Mouse (Mus musculus) ovary, postnatal 14 days (tissue): ENCODE data around the gene Alx3.
A peak's percentile ranks its signal among the peaks of the same experiment; 100 is the strongest.
"Not testable (repeated sequence)": the region's sequence is repeated elsewhere in the genome, so short reads cannot be mapped to it uniquely, and the experiment has no call there.

ENCODE experiments used
- DNase-seq: peaks from one replicate; pipeline ENCODE4 v3.0.0; 2022; ENCODE audit warnings: low spot score

Alx3 gene

DNA sequence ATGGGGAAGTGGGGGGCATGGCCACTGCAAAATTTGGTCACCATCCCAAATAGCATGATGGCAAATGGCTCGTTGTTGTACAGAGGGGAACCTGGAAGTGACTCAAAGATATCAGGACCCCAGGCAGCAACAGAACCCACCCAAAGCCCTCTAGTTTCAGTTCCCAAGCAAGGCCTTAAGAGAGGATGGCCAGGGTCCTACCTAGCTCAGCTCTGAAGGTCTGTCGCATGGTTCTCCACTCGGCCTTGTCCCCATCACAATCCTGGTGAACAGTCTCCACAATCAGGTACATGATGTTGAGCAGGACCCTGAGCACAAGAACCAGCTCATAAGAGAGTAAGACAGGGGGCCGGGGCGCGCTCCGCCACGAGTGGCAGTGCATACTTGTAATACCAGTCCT, 29.6 kb downstream of the Alx3 start:
- DNase-seq = no peak

DNA sequence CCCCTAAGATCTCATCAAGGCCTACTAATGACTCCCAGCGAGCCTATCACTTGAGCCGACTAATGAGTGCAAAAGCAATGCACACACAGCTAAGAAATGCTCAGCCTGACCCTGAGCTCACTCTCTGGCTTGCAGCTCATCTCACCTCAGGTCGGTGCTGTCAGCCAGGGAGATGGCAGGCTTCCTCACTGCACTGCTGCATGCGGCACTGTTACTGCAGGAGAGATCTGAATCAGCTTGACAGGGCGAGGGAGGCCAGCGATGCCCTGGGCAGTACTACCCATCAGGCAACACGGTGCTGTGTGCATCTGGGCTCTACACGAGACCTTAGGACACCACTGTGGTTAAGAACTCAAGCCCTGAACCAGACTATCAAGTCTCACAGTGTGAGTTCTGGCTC, 30.7 kb downstream of the Alx3 start:
- no peak for DNase-seq

DNA sequence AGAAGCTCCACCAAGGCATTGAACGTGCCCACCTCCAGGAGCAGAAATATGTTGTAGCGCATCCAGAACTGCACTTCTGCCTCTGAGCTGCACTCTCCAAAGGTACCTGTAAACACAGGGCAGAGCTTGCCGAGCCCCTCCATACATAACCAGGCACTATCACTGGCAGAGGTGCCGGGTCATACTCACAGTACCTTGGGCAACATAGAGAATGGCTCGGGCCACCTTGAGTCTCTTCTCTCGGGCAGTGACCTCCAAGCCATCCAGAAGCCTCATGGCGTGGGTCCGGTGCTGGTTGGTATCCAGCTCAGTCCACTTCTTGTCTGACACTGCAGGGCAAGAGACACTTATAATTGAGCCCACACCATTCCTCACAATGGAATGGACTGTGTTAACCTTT, 31.9 kb downstream of the Alx3 start:
- DNase-seq = no peak

DNA sequence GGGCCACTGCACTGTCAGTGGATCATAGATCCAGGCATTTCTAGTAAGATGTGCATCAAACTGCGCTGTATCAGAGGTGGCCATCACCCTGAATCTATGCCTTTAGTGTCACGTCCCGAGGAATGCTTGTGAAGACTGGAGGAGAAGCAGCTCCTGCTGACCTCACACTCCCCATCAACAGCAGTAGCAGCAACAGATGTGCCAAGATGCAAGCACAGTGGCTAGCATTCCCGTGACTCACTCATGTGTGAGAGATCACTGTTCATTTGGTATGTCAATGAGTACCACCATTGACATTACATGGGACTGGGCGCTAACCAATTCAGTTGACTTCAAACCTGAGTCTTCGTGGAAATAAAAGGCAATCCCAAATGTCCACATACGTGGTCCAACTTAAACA, 32.8 kb downstream of the Alx3 start:
- DNase-seq = no peak

DNA sequence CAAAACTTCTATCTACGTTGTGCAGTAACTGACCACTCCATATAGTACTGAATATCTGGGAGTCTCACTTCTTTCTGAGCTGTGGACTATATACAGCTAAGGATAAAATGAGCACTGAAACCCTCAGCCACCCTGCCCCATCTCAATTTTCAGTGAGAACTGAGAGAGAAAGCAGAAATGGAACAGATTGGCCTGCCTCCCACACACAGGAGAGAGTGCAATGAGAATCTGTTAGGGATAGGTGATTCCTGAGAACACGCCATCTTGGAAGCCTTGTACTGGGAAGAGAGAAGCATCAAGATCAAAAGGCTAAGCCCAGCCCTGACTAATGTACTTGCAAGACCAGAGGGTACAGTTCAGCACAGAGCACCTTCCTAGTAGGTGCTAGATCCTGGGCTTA, 33.7 kb downstream of the Alx3 start:
- DNase-seq = no peak

DNA sequence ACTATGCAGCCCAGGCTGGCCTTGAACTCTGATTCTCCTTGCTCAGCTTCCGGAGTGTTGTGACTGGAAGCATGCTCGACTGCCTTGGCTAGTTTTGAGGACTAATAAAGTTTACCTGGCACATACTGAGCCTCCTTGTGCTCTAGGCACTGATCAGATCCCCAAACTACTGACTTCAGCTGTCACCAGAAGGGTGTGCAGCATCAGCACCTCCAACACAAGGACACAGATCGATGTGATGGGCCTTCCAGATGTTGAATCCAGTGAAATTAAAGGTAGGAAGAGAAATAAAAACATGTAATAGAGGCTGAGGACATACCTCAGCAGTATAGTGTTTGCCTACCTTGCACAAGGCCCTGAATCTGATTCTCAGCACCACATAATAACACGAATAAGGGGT, 34.6 kb downstream of the Alx3 start:
- no peak for DNase-seq

DNA sequence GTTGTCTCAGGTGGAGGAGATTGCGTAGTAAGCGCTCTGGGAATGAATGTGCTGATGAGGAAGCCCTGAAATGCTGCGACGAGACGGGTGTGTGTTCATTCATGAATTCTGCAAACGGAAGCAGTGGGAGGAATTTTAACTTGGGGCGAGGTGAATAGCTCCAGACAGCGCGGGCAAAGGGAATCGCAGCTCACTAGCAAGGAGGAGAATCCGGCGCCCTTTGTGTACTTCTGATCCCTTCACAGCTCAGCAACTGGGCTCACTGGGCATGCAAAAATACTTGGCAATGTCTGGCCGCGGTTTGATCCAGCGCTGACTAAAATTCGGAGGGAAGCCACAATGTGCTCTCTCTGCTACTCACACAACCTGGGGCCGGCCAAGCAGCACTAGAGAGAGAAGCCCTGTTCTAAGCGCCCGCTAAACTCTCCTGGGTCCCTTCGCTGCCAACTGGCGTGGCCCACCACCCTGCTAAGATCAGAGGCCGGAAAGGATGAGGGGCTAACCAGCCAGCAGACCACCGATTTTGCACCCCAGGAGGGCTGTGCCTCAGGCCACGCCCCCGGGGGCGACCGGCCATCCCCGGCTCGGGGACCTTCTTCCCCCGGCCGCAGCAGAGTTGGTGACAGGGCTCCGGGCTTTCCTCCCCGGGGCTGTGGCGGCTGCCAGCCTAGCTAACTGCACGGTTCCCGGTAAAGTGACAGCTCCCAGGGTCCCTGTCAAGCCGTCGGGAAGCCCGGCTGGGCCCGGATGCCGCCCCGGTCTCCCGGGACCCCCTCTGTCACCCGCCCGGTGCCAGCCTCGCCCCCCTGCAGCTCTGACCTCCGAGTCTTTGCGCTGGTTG, 36.1 kb downstream of the Alx3 start, which contains the start of gene Gm10961:
Gene Gm10961, plus strand, starts transcription at position 641 of the 841 bp plus-strand sequence.
- peak; percentile 35 for DNase-seq

DNA sequence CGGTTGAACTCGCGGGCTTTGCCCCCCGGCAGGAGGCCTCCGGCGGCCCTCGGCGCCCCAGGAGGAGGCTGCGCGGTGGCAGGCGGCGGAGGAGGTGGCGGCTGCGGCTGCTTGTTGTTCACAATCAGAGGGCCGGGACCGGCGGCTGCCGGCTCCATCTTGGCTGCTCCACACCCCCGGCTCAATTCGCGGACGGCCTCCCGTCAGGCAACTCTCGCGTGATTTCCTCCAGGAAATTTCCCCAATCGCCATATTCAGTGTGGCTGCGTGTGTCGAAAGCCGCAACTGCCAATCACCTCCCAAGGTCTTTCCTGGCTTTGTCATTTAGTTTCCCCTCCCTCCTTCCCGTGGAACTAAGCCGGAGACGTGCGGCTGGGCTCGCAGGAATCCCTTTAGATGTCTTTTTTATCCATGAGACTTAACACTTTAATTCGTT, 36.7 kb downstream of the Alx3 start, which contains the start of gene Strip1:
Gene Strip1, minus strand, starts transcription at position 172 of the 436 bp plus-strand sequence.
- DNase-seq = peak; percentile 83

DNA sequence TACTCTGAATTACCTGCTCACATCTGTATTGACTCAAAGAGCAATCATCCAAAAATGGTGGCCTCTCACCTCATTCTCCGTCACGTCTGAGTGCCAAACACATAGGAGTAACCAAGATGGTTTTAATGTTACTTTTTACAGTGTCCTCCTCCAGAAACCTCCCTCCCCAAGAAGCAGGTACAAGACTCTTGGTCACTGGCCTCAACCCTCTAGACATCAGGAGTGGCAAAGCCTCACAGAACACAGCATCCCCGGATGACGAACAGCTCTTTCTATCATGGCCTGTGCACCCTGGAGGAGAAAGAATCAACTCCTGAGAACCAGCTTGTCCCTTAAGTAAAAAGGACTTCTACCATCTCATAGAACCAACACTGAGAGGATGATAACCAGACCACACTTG, 38.0 kb downstream of the Alx3 start:
- DNase-seq = no peak

DNA sequence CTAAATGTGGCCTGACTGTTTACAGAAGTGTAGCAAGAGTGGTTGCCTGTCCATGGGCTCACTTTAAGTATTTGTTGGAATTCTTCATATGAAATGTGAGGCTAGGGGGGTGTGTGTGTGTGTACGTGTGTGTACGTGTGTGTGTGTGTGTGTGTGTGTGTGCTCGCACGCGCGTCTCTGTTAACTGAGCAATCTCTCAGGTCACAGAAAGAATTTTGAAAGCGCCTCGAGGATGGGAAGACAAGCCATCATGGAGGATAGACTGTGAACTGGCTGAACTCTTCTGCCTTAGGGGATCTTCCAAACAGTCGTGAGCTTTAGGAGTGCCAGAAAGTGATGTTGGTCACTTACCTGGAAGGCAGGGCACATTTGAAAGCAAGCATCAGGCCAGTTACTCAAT, 39.1 kb downstream of the Alx3 start:
- DNase-seq = no peak

DNA sequence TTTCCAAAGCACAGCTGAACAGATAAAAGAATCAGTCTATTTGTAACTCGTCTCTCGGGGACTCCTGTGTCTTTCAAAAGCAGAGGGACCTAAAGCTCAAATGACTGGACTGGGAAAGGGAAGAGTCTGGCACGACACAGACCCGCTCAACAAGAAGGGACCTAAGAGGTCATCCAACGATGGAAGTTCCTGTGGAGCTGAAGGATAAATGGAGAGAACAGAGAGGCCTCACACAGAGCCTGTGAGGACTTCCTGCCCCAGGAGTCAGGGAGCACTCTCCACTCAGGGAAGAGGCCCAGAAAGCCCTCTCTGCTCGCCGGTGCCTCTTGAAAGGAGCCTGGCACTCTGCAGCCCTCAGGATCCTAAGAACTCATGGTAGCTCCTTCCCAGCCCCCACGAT, 41.0 kb downstream of the Alx3 start:
- no peak for DNase-seq

DNA sequence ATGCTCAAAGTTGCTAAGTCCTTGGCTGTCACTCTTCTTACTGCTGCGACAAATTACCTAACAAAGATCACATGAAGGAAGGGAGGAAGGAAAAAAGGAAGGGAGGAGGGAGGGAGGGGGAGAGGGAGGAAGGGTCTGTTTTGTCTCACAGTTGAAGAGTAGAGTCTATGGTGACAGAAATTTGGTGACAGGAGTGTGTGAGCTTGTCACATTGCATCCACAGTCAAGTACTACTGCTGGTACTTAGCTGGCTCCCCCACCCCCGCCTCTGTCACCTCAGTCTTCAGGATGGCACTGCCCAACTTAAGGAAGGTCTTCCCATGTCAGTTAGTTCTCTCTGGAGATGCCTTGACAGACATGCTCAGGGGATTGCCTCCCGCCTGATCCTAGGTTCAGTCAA, 41.4 kb downstream of the Alx3 start:
- DNase-seq = no peak

DNA sequence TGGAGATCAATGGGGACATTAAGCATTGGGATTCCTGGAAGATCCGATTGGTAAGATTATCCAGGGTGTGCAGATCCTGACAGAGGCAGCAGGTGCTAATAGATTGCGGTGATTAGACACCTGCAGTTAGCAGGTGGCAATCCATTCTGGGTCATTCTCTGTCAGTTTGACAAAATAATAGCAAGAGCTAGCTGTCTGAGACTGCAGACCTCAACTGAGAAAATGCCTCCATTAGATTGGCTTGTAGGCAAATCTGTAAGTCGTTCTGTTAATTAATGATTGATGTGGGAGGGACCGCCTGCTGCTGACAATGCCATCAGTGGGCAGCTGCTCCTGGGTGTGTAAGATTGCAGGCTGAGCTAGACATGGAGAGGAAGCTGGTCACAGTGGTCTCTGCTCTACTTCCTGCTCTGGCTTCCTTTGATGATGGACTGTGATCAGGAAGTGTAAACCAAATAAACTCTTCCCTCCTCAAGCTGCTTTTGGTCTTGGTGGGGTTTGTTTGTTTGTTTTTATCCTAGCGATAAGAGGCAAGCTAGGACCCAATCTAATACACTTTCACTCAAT, 42.9 kb downstream of the Alx3 start:
- DNase-seq = no peak

DNA sequence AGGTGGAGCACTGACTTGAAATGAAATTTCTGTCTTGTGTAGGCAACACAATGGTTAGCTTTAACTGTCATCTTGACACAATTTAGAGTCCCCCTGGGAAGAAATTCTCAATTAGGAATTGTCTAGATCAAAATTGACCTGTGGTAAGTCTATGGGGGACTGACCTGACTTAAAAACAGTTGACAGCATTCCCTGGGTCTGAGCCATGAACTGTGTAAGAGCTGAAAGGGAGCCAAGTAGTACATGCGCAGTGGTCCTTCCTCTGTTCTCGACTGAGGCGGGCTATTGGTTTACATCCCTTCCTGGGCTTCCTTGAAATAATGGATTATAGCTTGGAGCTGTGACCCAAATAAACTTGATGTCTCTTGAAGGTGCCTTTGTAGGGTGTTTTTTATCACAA, 52.1 kb downstream of the Alx3 start:
- DNase-seq = no peak

DNA sequence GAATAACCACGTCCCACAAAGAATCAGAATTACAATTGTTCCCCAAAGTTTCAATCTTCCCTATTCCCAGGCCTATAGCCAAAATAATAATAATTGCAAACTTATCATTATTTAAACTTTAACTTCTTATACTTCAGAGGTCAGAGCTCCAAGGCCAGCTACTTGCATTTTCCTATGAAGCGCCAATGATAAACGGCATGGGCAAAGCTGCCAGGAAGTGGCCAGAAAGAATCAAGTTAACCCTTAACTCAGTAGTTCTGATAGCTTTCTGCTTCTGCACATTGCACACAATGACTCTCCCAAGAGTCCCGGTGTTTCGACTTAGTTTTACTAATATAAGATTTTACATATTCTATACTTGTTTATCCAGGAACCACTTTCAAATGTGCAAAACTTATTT, 55.4 kb downstream of the Alx3 start:
- not testable (repeated sequence) for DNase-seq

DNA sequence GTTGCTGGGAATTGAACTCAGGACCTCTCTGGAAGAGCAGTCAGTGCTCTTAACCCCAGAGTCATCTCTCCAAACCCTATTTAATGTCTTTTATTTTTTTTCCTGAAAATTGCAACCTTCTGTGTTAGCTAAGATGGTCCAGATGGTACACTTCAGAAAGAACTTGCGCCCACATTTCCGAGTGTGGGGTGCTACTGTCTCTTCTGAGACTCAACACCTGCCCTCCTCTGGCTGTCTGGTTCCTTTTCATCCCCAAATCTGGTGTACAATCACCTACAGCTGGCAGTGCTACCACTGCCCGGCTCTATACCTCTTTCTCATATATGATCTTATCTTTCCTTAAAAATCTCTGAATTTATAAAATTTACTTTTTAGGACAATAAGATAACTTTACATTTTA, 58.1 kb downstream of the Alx3 start:
- no peak for DNase-seq

DNA sequence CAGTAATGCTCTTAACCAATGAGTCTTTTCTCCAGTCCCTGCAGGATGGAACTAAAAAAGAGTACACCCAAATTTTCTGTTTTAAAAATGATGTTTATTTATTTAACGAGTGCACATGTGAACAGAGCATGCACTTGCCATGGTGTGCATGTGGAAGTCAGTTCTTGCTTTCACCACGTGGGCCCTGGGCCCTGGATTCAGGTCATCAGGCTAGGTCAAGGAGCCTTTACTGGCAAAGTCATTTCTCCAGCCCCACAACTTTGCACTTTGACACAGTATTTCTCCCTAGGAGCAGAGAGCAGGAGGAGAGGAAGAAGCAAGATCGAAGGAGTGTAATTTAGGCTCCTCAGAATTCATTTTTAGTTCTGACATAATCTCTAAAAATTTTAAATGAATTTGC, 60.0 kb downstream of the Alx3 start:
- no peak for DNase-seq
